Mouse (Mus musculus) liver, embryonic 14.5 days (tissue): ENCODE results near the gene BC049715. TPM values are rescaled to one million over a fixed set of nuclear protein-coding genes. Genes with fewer than 3 reads are reported as not detected.
A peak's percentile ranks its signal among the peaks of the same experiment; 100 is the strongest.

Experiments used
- ATAC-seq: fragments of 200-750 bp; cut with Nextera tagmentation; 2 replicates; pipeline ENCODE4 v1.8.0; 2017; ENCODE audit warnings: moderate number of reproducible peaks, mild to moderate bottlenecking, moderate library complexity; ENCODE audit not compliant: insufficient read depth
- DNase-seq, 3 experiments: peaks; one replicate each; pipeline ENCODE4 v3.0.0-alpha.2; 2012 to 2013; ENCODE audit warnings: low read depth in 3 of 3, low spot score in 3 of 3
- H3K27ac ChIP-seq: fragments of 300-500 bp; sonication (generic); 2 replicates; pipeline ENCODE4 v1.5.1; 2014; ENCODE audit warnings: moderate library complexity, mild to moderate bottlenecking, control low read depth, inconsistent platforms
- H3K27me3 ChIP-seq: fragments of 300-500 bp; sonication (generic); 2 replicates; pipeline ENCODE4 v1.6.1; 2014; ENCODE audit warnings: mild to moderate bottlenecking, low read length, moderate library complexity; ENCODE audit not compliant: control insufficient read depth, insufficient read depth
- H3K36me3 ChIP-seq: fragments of 300-500 bp; sonication (generic); replicated peaks from 2 replicates; pipeline ENCODE4 v1.6.1; 2014; ENCODE audit warnings: low read depth; ENCODE audit not compliant: control insufficient read depth, insufficient read depth
- H3K4me1 ChIP-seq, 2 experiments: fragments of 200-500 bp in 1 of 2; fragments of 300-500 bp in 1 of 2; sonication (generic) in 1 of 2; replicated peaks; 2 replicates each; pipeline ENCODE4 v1.6.1; 2012 to 2014; ENCODE audit warnings: antibody characterized with exemption in 1 of 2, inconsistent platforms in 1 of 2, low read length in 1 of 2; ENCODE audit not compliant: control insufficient read depth in 2 of 2, insufficient read depth in 2 of 2
- H3K4me2 ChIP-seq: fragments of 300-500 bp; sonication (generic); 2 replicates; pipeline ENCODE4 v1.6.1; 2014; ENCODE audit warnings: low read depth, mild to moderate bottlenecking, control low read depth, moderate library complexity
- H3K4me3 ChIP-seq, 2 experiments: fragments of 200-500 bp in 1 of 2; fragments of 300-500 bp in 1 of 2; sonication (generic) in 1 of 2; 2 replicates each; pipeline ENCODE4 v1.5.1; 2012 to 2014; ENCODE audit warnings: low read depth in 2 of 2, low read length in 2 of 2, mild to moderate bottlenecking in 2 of 2, control low read depth in 1 of 2, inconsistent platforms in 1 of 2, moderate library complexity in 1 of 2; ENCODE audit not compliant: insufficient read depth in 1 of 2
- H3K9ac ChIP-seq: fragments of 300-500 bp; sonication (generic); replicated peaks from 2 replicates; pipeline ENCODE4 v1.6.1; 2014; ENCODE audit warnings: mild to moderate bottlenecking, control low read depth, moderate library complexity
- H3K9me3 ChIP-seq: fragments of 300-500 bp; sonication (generic); 2 replicates; pipeline ENCODE4 v1.6.1; 2016; ENCODE audit warnings: low read length, mixed read lengths; ENCODE audit not compliant: control insufficient read depth
- CTCF ChIP-seq: IDR thresholded peaks from 2 replicates; pipeline ENCODE4 v1.5.1; 2016; ENCODE audit warnings: antibody characterized with exemption, low read depth, control low read depth
- EP300 ChIP-seq: IDR thresholded peaks from 2 replicates; pipeline ENCODE4 v1.6.1; 2016; ENCODE audit warnings: antibody characterized with exemption, low read depth
- WGBS: fragments of 180-500 bp; shearing (Covaris S2); extraction: QIAGEN DNeasy Blood & Tissue Kit; methylation state at CpG from one replicate; pipeline ENCODE4 v1.1.7; 2014; ENCODE audit not compliant: insufficient replicate concordance; 5-methylcytosine and 5-hydroxymethylcytosine counted together
- polyA plus RNA-seq, 2 experiments: library from polyadenylated mRNA; depleted of rRNA in 1 of 2; stranded (reverse) in 1 of 2; unstranded in 1 of 2; fragments of >200 nt; fragmentation: Nextera tagmentation in 1 of 2; extraction: Ambion mirVana in 1 of 2; gene quantifications; 2 replicates each; pipeline versions ENCODE4 v1.2.1 to v1.2.3; 2012 to 2014

Gene BC049715
- polyA plus RNA-seq, 2 experiments, result 0.71 to 0.73 TPM

- Histone ChIP-seq H3K9me3 (no peaks in the 10 kb centered on the region), H3K9ac (no peak overlapping the region), H3K4me3 (no peak overlapping the region), H3K4me1 (no peaks in the 10 kb centered on the region), H3K36me3 (peaks cover 94% of the 10 kb centered on the region), H3K4me2 (no peak overlapping the region), H3K27ac (no peak overlapping the region), H3K27me3 (no peaks in the 10 kb centered on the region)
- WGBS, result 94% methylated on average over 21 of the region's 21 CpGs
- no peak for DNase-seq
- no peak for TF ChIP-seq EP300
- TF ChIP-seq CTCF, result no peak
- ATAC-seq, result 0 out of 2 replicates have a peak, but pooled peaks have one; percentile 16
These were observed 7.0 kb upstream of the BC049715 start for GRCm38 (mm10) chr6:136820381-136820780.

DNA sequence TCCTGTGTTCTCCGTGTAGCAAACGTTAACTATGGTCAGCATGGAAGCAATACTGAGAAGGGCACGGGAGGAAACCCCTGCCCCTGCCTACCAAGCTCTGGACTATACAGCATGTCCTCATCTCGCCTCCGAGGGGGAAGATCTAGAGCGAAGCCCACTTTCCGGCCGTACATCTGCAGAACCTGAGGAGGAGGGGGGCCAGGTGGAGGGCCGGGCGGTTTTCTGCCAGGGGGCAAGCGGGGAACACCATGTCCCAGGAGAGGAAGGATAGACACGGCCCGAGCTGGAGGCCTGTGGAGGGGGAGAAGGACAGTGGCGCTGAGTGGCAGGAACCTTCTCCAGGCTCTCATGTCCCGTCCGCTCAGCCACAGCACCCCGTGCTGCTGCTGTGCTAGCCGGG lies 6.3 kb upstream of the BC049715 start:
- H3K4me2 ChIP-seq, result no peak overlapping the region
- no peaks in the 10 kb centered on the region for H3K27me3 ChIP-seq
- ATAC-seq (peak; percentile 17; the same call in 1 of the 2 replicates), DNase-seq (no peak)
- H3K4me1 ChIP-seq, result no peaks in the 10 kb centered on the region
- no peak overlapping the region for H3K27ac ChIP-seq
- H3K9me3 ChIP-seq, result no peaks in the 10 kb centered on the region
- H3K4me3 ChIP-seq, result no peak overlapping the region
- TF ChIP-seq CTCF (no peak), EP300 (no peak)
- 91% methylated on average over 18 of the region's 18 CpGs for WGBS
- H3K36me3 ChIP-seq, result peaks cover 92% of the 10 kb centered on the region
- H3K9ac ChIP-seq, result no peak overlapping the region

- no peaks in the 10 kb centered on the region for H3K9me3 ChIP-seq
- H3K36me3 ChIP-seq, result peaks cover 54% of the 10 kb centered on the region
- peaks cover 5 to 9% of the 10 kb centered on the region in 2 experiments for H3K4me1 ChIP-seq
- ATAC-seq (no peak), DNase-seq (no peak)
- no peak overlapping the region for H3K9ac ChIP-seq
- H3K4me2 ChIP-seq, result no peak overlapping the region
- no peak overlapping the region for H3K4me3 ChIP-seq
- no peaks in the 10 kb centered on the region for H3K27me3 ChIP-seq
- no peak overlapping the region for H3K27ac ChIP-seq
- no peak for TF ChIP-seq EP300
- TF ChIP-seq CTCF, result no peak
- WGBS, result 92% methylated on average over 8 of the region's 8 CpGs
These were observed 2.4 kb upstream of the BC049715 start for GRCm38 (mm10) chr6:136824987-136825386.

GRCm38 (mm10) chr6:136827116-136827515 lies 310 bp upstream of the BC049715 start:
- no peak for ATAC-seq

DNA sequence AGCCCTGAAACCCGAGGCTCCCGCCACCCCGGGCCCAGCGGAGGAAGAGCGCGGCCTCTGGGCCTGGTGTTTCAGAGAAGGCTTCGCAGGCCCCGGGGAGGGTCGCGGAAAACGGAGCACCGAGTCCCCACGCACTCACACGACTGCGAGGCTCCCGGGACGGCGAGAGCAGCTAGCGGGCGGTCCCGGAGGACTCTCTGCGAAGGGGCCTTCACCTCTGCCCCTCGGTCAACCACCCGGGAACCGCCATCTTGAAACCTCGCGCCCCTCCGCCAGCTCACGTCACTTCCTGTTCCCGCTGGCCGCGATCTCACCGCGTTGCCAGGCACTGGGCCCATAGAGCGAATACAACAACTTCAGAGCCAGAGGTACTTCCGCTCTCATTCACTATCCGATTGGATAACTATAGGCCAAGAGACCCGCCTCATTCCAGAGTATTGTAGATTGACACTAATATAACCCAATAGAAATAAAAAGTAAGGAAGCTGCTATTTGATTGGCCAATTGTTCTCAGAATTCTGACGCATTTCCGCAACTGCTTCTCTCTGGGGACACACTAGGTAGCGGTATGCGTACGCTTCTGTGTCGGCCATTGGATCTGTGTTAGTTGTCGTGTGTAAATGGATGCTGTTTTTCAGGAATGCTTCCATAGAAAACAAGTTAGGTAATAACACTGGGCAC lies 595 bp downstream of the BC049715 start, which contains the start of gene Wbp11:
TSS of gene Wbp11 (minus strand) at position 353 of the 681 bp plus-strand sequence.
- Histone ChIP-seq H3K4me2 (peak within 1 kb of the TSS; percentile 91), H3K27ac (peak within 1 kb of the TSS; percentile 67), H3K4me3 (peak within 1 kb of the TSS; percentile 84 to 98), H3K9ac (peak within 1 kb of the TSS; percentile 99), H3K4me1 (peaks cover 5 to 9% of the 10 kb centered on the region in 2 experiments), H3K36me3 (peaks cover 24% of the 10 kb centered on the region), H3K27me3 (no peaks in the 10 kb centered on the region), H3K9me3 (no peaks in the 10 kb centered on the region)
- WGBS, result under 1% methylated on average over 33 of the region's 45 CpGs
- ATAC-seq (peak; percentile 100), DNase-seq (peak; percentile 96 to 98 (median 97))
- TF ChIP-seq CTCF (peak; percentile 47; the same call in 1 of the 2 replicates), EP300 (no peak)

More at GRCm38 (mm10) chr6:136827116-136827515, 310 bp upstream of the BC049715 start:
- H3K27me3 ChIP-seq, result no peaks in the 10 kb centered on the region
- no peaks in the 10 kb centered on the region for H3K9me3 ChIP-seq
- peaks cover 5 to 9% of the 10 kb centered on the region in 2 experiments for H3K4me1 ChIP-seq
- H3K4me2 ChIP-seq, result peak overlapping the region; percentile 91
- H3K9ac ChIP-seq, result peak overlapping the region; percentile 99
- H3K36me3 ChIP-seq, result peaks cover 33% of the 10 kb centered on the region
- 5% methylated on average over 7 of the region's 7 CpGs for WGBS
- no peak for TF ChIP-seq CTCF
- TF ChIP-seq EP300, result no peak
- H3K27ac ChIP-seq, result peak overlapping the region; percentile 67
- DNase-seq, result no peak
- H3K4me3 ChIP-seq, result peak overlapping the region; percentile 84 to 98
